Mouse (Mus musculus) megakaryocyte-erythroid progenitor cell, adult 5-6 weeks (primary cell): Measurements from ENCODE around the gene Fgf10. TPM values are rescaled to one million over a fixed set of nuclear protein-coding genes. Genes with fewer than 3 reads are reported as not detected.

ENCODE experiments used
- ATAC-seq: replicated peaks from 2 replicates; pipeline ENCODE4 v1.8.0; 2016; ENCODE audit warnings: mild to moderate bottlenecking, inconsistent platforms; ENCODE audit not compliant: severe bottlenecking, poor library complexity, low FRiP score, low TSS enrichment
- total RNA-seq, 2 experiments: library from RNA; stranded (forward) in 1 of 2; stranded (reverse) in 1 of 2; fragments of 200-1000, 215-1000 nt in 1 of 2; fragments of >200 nt in 1 of 2; fragmentation: Nextera tagmentation in 1 of 2; gene quantifications; 2 replicates each; pipeline ENCODE4 v1.2.3; 2014 to 2017

Gene Fgf10
- total RNA-seq, 2 experiments from 2014 or later, result not detected

- ATAC-seq, result no peak
Measured at GRCm38 (mm10) chr13:118819785-118820184, 150.2 kb downstream of the Fgf10 start.

- ATAC-seq, result no peak
Measured at GRCm38 (mm10) chr13:118823113-118823512, 153.5 kb downstream of the Fgf10 start.

- ATAC-seq, result no peak
Measured at GRCm38 (mm10) chr13:118825102-118825501, 155.5 kb downstream of the Fgf10 start.

- ATAC-seq, result no peak
Measured at GRCm38 (mm10) chr13:118828604-118829381, 159.2 kb downstream of the Fgf10 start.

GRCm38 (mm10) chr13:118834021-118834420 lies 164.4 kb downstream of the Fgf10 start:
- ATAC-seq, result no peak

- no peak for ATAC-seq
Measured at GRCm38 (mm10) chr13:118835078-118835477, 165.5 kb downstream of the Fgf10 start.
